Mouse (Mus musculus) small intestine, adult 2 months (tissue): ENCODE measurements around the gene Gm20390. TPM values are rescaled to one million over a fixed set of nuclear protein-coding genes. Genes with fewer than 3 reads are reported as not detected.

ENCODE experiments used
- H3K27ac ChIP-seq: fragments of 200-500 bp; 2 replicates; pipeline ENCODE4 v1.5.1; 2012; ENCODE audit warnings: low read depth, low read length, control low read depth, inconsistent platforms; ENCODE audit not compliant: insufficient read depth
- H3K27me3 ChIP-seq: fragments of 200-500 bp; 2 replicates; pipeline ENCODE4 v1.6.1; 2012; ENCODE audit warnings: mild to moderate bottlenecking, moderate library complexity, low read length, inconsistent platforms; ENCODE audit not compliant: control insufficient read depth, insufficient read depth
- H3K36me3 ChIP-seq: fragments of 200-500 bp; 2 replicates; pipeline ENCODE4 v1.6.1; 2012; ENCODE audit warnings: mild to moderate bottlenecking, low read length, control low read depth, inconsistent platforms; ENCODE audit not compliant: control insufficient read depth, insufficient read depth
- H3K4me1 ChIP-seq: fragments of 200-500 bp; 2 replicates; pipeline ENCODE4 v1.6.1; 2012; ENCODE audit warnings: low read length, inconsistent platforms, mixed read lengths; ENCODE audit not compliant: control insufficient read depth, insufficient read depth, insufficient read length
- H3K4me3 ChIP-seq: fragments of 200-500 bp; 2 replicates; pipeline ENCODE4 v1.5.1; 2012; ENCODE audit warnings: low read depth, mild to moderate bottlenecking, control low read depth, inconsistent platforms, low read length, moderate library complexity
- CTCF ChIP-seq: fragments of 200-500 bp; IDR thresholded peaks from 2 replicates; pipeline ENCODE4 v1.5.1; 2012; ENCODE audit warnings: low read depth, mild to moderate bottlenecking, control low read depth, inconsistent platforms, low read length, moderate library complexity, mixed read lengths; ENCODE audit not compliant: insufficient replicate concordance, insufficient read length; ENCODE audit errors: extremely low read depth
- POLR2A ChIP-seq: fragments of 200-500 bp; IDR thresholded peaks from 2 replicates; pipeline ENCODE4 v1.6.1; 2012; ENCODE audit warnings: low read depth, mild to moderate bottlenecking, control low read depth, inconsistent platforms, low read length, moderate library complexity
- WGBS: fragments of 180-500 bp; shearing (Covaris S2); methylation state at CpG from one replicate; pipeline ENCODE4 v1.1.7; 2018; 5-methylcytosine and 5-hydroxymethylcytosine counted together
- polyA plus RNA-seq: library from polyadenylated mRNA; depleted of rRNA; stranded (reverse); fragments of >200 nt; gene quantifications from 2 replicates; pipeline ENCODE4 v1.2.3, GENCODE M21; 2012; rRNA removed

The Gm20390 gene
- polyA plus RNA-seq, 1 experiment, result 8.5 TPM

DNA sequence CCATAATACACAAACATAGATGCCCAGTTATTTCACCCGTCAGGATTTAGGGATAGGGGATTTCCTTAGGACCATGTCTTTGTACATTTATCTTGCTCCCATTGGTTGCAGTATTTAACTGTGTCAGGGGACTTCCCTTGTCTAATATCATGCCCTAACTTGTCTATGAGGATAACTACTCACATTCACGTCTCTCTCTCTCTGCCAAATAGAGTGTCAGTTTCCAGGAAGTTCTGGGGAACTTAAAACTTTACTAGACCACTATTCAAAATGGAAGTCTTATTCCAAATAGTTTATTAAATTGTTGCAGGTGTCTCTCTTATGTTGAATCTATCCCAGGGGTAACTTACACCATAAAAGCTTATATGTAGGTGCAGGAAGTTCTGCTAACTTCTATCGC is 56.5 kb downstream of the Gm20390 start:
- WGBS, result 92% methylated on average over 3 of the region's 3 CpGs

DNA sequence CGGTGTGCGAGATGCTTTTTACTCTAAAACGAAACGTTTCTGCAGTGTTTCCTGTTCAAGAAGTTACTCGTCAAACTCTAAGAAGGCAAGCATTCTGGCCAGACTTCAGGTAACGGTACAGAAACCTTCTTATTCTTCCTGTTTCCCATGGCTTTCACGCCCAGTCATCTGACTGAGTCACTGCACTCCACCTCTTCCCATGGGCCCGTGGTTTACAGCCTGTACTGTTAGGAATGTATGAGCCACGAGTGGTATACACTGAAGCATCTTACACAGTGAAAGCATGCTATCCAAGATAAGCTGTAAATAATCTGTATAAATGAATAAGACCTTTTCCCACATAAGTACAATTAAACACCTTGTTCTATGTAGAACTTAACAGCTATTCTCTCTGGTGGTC is 59.3 kb downstream of the Gm20390 start:
- H3K4me1 ChIP-seq, result 0 out of 2 replicates have a peak, but pooled peaks cover 1% of the 10 kb centered on the region
- no peak overlapping the region for H3K4me3 ChIP-seq
- H3K27me3 ChIP-seq, result no peaks in the 10 kb centered on the region
- no peak for TF ChIP-seq POLR2A
- TF ChIP-seq CTCF, result no peak
- peaks cover 32% of the 10 kb centered on the region for H3K36me3 ChIP-seq
- no peak overlapping the region for H3K27ac ChIP-seq
- 66% methylated on average over 9 of the region's 9 CpGs for WGBS

More for the DNA sequence above, 56.5 kb downstream of the Gm20390 start:
- no peak overlapping the region for H3K4me3 ChIP-seq
- no peak overlapping the region for H3K27ac ChIP-seq
- 0 out of 2 replicates have a peak, but pooled peaks cover 1% of the 10 kb centered on the region for H3K4me1 ChIP-seq
- no peak for TF ChIP-seq CTCF
- TF ChIP-seq POLR2A, result no peak
- no peaks in the 10 kb centered on the region for H3K27me3 ChIP-seq
- H3K36me3 ChIP-seq, result peaks cover 36% of the 10 kb centered on the region

DNA sequence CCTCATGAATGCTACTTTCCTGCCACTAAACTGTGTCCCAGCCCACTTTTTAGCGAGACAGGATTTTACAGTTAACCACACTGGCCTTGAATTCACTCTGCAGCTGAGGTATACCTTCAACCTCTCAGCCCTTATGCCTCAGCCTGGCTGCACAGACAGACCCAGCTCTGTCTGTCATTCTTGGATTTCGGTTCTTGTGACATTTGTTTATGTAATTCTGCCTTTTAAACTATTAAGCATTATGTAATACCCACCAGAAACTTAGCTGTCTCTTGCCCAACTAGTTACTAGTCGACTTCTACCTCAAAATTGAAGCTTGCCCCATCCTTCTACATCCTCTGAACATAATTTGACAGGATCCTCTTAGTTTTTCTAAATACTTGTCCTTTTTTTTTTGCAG is 60.3 kb downstream of the Gm20390 start:
- H3K4me3 ChIP-seq, result no peak overlapping the region
- no peak overlapping the region for H3K27ac ChIP-seq
- H3K36me3 ChIP-seq, result peaks cover 29% of the 10 kb centered on the region
- WGBS, result 76% methylated on average over 3 of the region's 3 CpGs
- no peaks in the 10 kb centered on the region for H3K27me3 ChIP-seq
- TF ChIP-seq POLR2A, result no peak
- TF ChIP-seq CTCF, result no peak
- 0 out of 2 replicates have a peak, but pooled peaks cover 1% of the 10 kb centered on the region for H3K4me1 ChIP-seq

DNA sequence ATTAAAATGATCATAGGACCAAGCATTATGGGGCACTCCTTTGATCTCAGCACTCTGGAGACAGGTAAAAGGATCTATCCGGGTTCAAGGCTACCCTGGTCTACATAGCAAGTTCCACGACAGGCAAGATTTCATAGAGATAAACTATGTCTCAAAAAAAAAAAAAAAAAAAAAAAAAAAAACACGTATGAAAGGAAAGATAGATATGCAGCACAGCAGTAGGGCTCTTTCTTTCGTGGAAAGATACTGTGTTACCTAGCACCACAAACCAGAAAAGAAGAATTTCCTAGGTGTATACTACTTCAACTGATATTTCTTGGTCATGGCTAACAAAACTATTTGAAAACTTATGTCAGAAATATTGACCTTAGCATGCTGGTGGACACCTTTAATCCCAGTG is 61.3 kb downstream of the Gm20390 start:
- H3K4me3 ChIP-seq, result no peak overlapping the region
- WGBS, result 78% methylated on average over 4 of the region's 4 CpGs
- peaks cover 28% of the 10 kb centered on the region for H3K36me3 ChIP-seq
- 0 out of 2 replicates have a peak, but pooled peaks cover 1% of the 10 kb centered on the region for H3K4me1 ChIP-seq
- TF ChIP-seq POLR2A, result no peak
- no peak for TF ChIP-seq CTCF
- no peaks in the 10 kb centered on the region for H3K27me3 ChIP-seq
- H3K27ac ChIP-seq, result no peak overlapping the region

Other genes with a start within 250 kb of the Gm20390 start
- gene Utp18, start 82.5 kb downstream of the Gm20390 start, polyA plus RNA-seq, result 1.9 and 2.7 TPM in 2 replicates
- gene Mbtd1, start 82.4 kb downstream of the Gm20390 start, polyA plus RNA-seq, result 0.55 and 0.91 TPM in 2 replicates
- gene Nme2, start 12.0 kb downstream of the Gm20390 start, polyA plus RNA-seq, result 104 and 114 TPM in 2 replicates
- gene Nme1, start 228 bp upstream of the Gm20390 start, polyA plus RNA-seq, result 43.7 and 50.1 TPM in 2 replicates
- gene Spag9, start 27.8 kb upstream of the Gm20390 start, polyA plus RNA-seq, result 20.5 and 32.4 TPM in 2 replicates
- gene Tob1, start 243.2 kb upstream of the Gm20390 start, polyA plus RNA-seq, result 80.2 and 180 TPM in 2 replicates